Mouse (Mus musculus) midbrain, postnatal 0 days (tissue): Measurements from ENCODE around the gene Wdr6. TPM values are rescaled to one million over a fixed set of nuclear protein-coding genes. Genes with fewer than 3 reads are reported as not detected.

ENCODE experiments used
- ATAC-seq: fragments of 200-750 bp; cut with Nextera tagmentation; 2 replicates; pipeline ENCODE4 v1.8.0; 2017; ENCODE audit warnings: moderate number of reproducible peaks, mild to moderate bottlenecking, moderate TSS enrichment, moderate library complexity; ENCODE audit not compliant: low FRiP score
- DNase-seq: peaks from one replicate; pipeline ENCODE4 v3.0.0-alpha.2; 2015; ENCODE audit warnings: low spot score
- H3K27ac ChIP-seq: fragments of 300-500 bp; sonication (generic); 2 replicates; pipeline ENCODE4 v1.5.1; 2014; ENCODE audit warnings: low read depth, mild to moderate bottlenecking, low read length, mixed read lengths
- H3K27me3 ChIP-seq: fragments of 300-500 bp; sonication (generic); 2 replicates; pipeline ENCODE4 v1.6.1; 2014; ENCODE audit warnings: low read length, control low read depth, mixed read lengths; ENCODE audit not compliant: insufficient read depth
- H3K36me3 ChIP-seq: fragments of 300-500 bp; sonication (generic); 2 replicates; pipeline ENCODE4 v1.6.1; 2014; ENCODE audit warnings: low read length, control low read depth, mixed read lengths; ENCODE audit not compliant: insufficient read depth
- H3K4me1 ChIP-seq: fragments of 300-500 bp; sonication (generic); 2 replicates; pipeline ENCODE4 v1.6.1; 2014; ENCODE audit warnings: mild to moderate bottlenecking, control low read depth, antibody characterized with exemption, low read length, mixed read lengths; ENCODE audit not compliant: insufficient read depth
- H3K4me2 ChIP-seq: fragments of 300-500 bp; sonication (generic); 2 replicates; pipeline ENCODE4 v1.6.1; 2014; ENCODE audit warnings: low read depth, mild to moderate bottlenecking, low read length, mixed read lengths; ENCODE audit not compliant: poor library complexity, severe bottlenecking
- H3K4me3 ChIP-seq: fragments of 300-500 bp; sonication (generic); 2 replicates; pipeline ENCODE4 v1.5.1; 2014; ENCODE audit warnings: low read depth, mild to moderate bottlenecking, low read length, moderate library complexity
- H3K9ac ChIP-seq: fragments of 300-500 bp; sonication (generic); replicated peaks from 2 replicates; pipeline ENCODE4 v1.6.1; 2014; ENCODE audit warnings: mild to moderate bottlenecking, low read length, moderate library complexity, mixed read lengths; ENCODE audit not compliant: poor library complexity, severe bottlenecking
- H3K9me3 ChIP-seq: fragments of 300-500 bp; sonication (generic); 2 replicates; pipeline ENCODE4 v1.6.1; 2016; ENCODE audit warnings: low read length, control low read depth
- CTCF ChIP-seq: IDR thresholded peaks from 2 replicates; pipeline ENCODE4 v1.5.1; 2016; ENCODE audit warnings: antibody characterized with exemption, mild to moderate bottlenecking
- WGBS: fragments of 180-500 bp; shearing (Covaris S2); extraction: QIAGEN DNeasy Blood & Tissue Kit; methylation state at CpG from one replicate; pipeline ENCODE4 v1.1.7; 2014; 5-methylcytosine and 5-hydroxymethylcytosine counted together
- microRNA counts: library from miRNA; unstranded; fragments of <30 nt; microRNA quantifications from one replicate; lab custom pipeline; 2015
- microRNA-seq: library from miRNA; unstranded; fragments of <30 nt; microRNA quantifications from one replicate; pipeline ENCODE4, GENCODE M21; 2016; ENCODE audit warnings: borderline number of aligned reads
- polyA plus RNA-seq: library from polyadenylated mRNA; unstranded; fragments of >200 nt; fragmentation: Nextera tagmentation; extraction: Ambion mirVana; gene quantifications from 2 replicates; pipeline ENCODE4 v1.2.1, GENCODE M21; 2015
- total RNA-seq: library from RNA; depleted of rRNA; stranded (reverse); fragments of >200 nt; gene quantifications from 2 replicates; pipeline ENCODE4 v1.2.3, GENCODE M21; 2014; rRNA removed

The Wdr6 gene
- total and polyA plus RNA-seq, 2 experiments from 2014 or later: 378 to 610 TPM

DNA sequence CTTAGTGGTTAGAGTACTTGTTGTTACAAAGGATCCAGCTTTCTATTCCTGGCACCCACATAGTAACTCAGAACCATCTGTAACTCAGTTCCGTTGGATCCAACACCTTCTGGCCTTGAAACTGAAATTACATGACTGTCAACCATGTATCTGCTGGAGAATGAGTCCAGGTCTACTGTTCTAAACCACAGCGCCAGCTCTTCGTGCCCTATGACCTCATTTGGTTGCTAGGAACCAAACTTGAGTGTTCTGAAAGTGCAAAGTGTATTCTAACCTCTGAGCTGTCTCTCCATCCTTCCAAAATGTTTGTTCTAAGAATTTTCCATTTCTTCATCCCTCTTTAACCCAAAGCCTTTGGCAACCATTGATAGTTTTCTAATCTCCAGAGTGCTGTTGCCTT, 32.6 kb downstream of the Wdr6 start:
- Histone ChIP-seq H3K9ac (no peak overlapping the region), H3K27ac (no peak overlapping the region), H3K9me3 (no peaks in the 10 kb centered on the region), H3K4me2 (no peak overlapping the region), H3K27me3 (no peaks in the 10 kb centered on the region), H3K4me3 (no peak overlapping the region), H3K36me3 (peaks cover 59% of the 10 kb centered on the region), H3K4me1 (no peaks in the 10 kb centered on the region)
- no peak for ATAC-seq
- DNase-seq: no peak
- WGBS: 97% methylated on average over 3 of the region's 3 CpGs
- TF ChIP-seq CTCF: no peak

DNA sequence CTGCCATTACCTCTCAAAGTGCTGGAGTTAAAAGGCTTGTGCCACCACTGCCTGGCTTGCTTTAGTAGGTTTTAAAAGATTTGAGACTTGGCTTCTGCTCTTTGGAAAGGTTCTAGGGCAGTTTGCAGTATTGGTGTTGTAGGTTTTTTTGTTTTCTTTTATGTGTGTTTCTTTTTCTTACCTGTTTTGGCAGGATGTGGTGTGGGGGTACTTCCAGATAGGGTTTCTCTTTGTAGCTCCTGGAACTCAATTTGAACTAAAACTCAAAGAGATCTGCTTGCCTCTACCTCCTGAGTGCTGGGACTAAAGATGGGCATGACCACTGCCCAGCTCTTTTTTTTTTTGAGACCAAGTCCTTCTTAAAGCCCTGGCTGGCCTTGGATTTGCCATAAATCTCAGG, 37.7 kb downstream of the Wdr6 start:
- no peaks in the 10 kb centered on the region for H3K27me3 ChIP-seq
- H3K27ac ChIP-seq: no peak overlapping the region
- no peak for TF ChIP-seq CTCF
- ATAC-seq (no peak), DNase-seq (no peak)
- H3K9me3 ChIP-seq: no peaks in the 10 kb centered on the region
- H3K4me2 ChIP-seq: no peak overlapping the region
- no peaks in the 10 kb centered on the region for H3K4me1 ChIP-seq
- no peak overlapping the region for H3K4me3 ChIP-seq
- peaks cover 58% of the 10 kb centered on the region for H3K36me3 ChIP-seq
- no peak overlapping the region for H3K9ac ChIP-seq

DNA sequence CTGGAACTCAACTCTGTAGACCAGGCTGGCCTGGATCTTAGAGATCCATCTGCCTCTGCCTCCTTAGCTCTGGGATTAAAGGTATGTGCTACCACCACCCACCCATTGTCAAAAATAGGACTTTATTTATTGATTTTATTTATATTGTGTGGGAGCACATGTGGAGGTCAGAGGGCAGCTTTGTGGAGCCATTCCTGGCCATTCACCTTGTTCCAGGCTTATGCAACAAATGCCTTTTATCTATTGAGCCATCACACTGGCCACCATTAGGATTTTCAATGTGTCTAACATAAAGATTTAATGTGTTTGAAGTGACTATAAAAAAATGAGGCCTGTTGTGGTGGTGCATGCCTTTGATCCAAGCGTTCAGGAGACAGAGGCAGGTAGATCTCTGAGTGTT, 47.0 kb downstream of the Wdr6 start:
- no peak overlapping the region for H3K4me3 ChIP-seq
- no peaks in the 10 kb centered on the region for H3K4me1 ChIP-seq
- H3K27ac ChIP-seq: no peak overlapping the region
- H3K36me3 ChIP-seq: peaks cover 44% of the 10 kb centered on the region
- H3K9me3 ChIP-seq: no peaks in the 10 kb centered on the region
- WGBS: 93% methylated on average over 1 of the region's 1 CpGs
- no peak overlapping the region for H3K4me2 ChIP-seq
- H3K9ac ChIP-seq: no peak overlapping the region
- ATAC-seq (no peak), DNase-seq (no peak)
- no peak for TF ChIP-seq CTCF
- no peaks in the 10 kb centered on the region for H3K27me3 ChIP-seq

DNA sequence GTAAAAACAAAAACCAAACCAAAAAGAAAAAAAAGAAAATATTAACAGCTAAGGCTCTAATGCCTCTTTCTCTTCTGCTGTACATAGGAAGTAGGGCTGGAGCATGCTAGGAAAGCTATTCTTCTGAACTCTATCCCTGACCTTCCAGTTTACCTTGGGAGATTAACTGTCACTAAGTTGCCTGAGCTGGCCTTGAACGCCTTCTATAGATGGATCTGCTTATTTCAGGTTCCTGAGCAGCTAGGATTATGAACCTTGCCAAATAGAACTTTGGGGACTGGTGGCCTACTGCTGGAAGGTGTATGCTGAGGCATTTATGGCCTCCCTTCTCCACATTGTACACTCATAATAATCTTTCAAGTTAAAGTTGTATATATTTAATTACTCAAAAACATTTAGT, 47.6 kb downstream of the Wdr6 start:
- no peak overlapping the region for H3K9ac ChIP-seq
- no peaks in the 10 kb centered on the region for H3K9me3 ChIP-seq
- 82% methylated on average over 1 of the region's 1 CpGs for WGBS
- H3K4me3 ChIP-seq: no peak overlapping the region
- no peak for TF ChIP-seq CTCF
- no peak overlapping the region for H3K4me2 ChIP-seq
- H3K27me3 ChIP-seq: no peaks in the 10 kb centered on the region
- peaks cover 39% of the 10 kb centered on the region for H3K36me3 ChIP-seq
- ATAC-seq (no peak), DNase-seq (no peak)
- no peaks in the 10 kb centered on the region for H3K4me1 ChIP-seq
- no peak overlapping the region for H3K27ac ChIP-seq

DNA sequence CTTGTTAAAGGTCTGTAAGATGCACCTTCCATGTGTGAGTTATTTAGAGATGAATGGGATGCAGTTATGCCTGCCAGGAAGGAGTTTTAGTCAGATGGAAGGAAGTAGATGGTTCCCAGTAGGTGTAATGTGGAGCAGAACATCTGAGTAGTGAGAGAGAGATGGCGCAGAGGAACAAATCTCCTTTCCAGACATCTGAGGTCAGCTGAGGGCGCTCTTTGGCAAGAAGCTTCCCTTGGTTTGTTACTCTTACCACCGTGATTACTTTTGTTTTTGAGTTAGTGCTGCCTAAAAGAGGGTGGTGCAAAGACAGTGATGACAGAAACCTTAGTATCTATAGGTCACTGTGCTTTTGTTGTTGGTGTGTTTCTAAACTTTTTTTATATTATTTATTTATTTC, 53.1 kb downstream of the Wdr6 start:
- no peak for DNase-seq
- H3K9ac ChIP-seq: no peak overlapping the region
- peaks cover 10% of the 10 kb centered on the region; the same call in 1 of the 2 replicates for H3K36me3 ChIP-seq
- TF ChIP-seq CTCF: no peak
- no peak overlapping the region for H3K4me2 ChIP-seq
- no peaks in the 10 kb centered on the region for H3K9me3 ChIP-seq
- 80% methylated on average over 3 of the region's 3 CpGs for WGBS
- no peaks in the 10 kb centered on the region for H3K4me1 ChIP-seq
- no peak overlapping the region for H3K27ac ChIP-seq
- ATAC-seq: no peak
- no peak overlapping the region for H3K4me3 ChIP-seq
- H3K27me3 ChIP-seq: no peaks in the 10 kb centered on the region

DNA sequence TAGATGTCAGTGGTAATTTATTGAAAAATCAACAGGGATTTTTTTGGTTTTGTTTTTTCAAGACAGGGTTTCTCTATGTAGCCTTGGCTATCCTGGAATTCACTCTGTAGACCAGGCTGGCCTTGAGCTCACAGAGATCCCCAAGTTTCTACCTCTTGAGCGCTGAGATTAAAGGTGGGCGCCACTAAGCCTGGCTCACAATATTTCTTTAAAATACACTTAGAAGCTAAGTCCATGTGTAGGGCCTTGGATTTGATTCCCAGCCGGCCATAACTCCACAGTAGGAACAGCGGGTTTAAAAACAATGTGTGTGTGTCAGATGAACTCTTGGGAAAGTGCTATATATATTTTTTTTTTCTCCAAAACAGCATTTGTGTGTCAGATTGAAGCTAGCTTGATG, 55.2 kb downstream of the Wdr6 start:
- H3K4me2 ChIP-seq: no peak overlapping the region
- no peaks in the 10 kb centered on the region for H3K9me3 ChIP-seq
- TF ChIP-seq CTCF: no peak
- ATAC-seq: no peak
- H3K9ac ChIP-seq: no peak overlapping the region
- peaks cover 10% of the 10 kb centered on the region; the same call in 1 of the 2 replicates for H3K4me1 ChIP-seq
- H3K27me3 ChIP-seq: no peaks in the 10 kb centered on the region
- no peaks in the 10 kb centered on the region for H3K36me3 ChIP-seq
- no peak overlapping the region for H3K4me3 ChIP-seq
- no peak overlapping the region for H3K27ac ChIP-seq
- DNase-seq: no peak
- 97% methylated on average over 4 of the region's 4 CpGs for WGBS

MicroRNA genes within 50 kb of the gene (microRNA counts, 519-probe panel; counts per million panel counts)
- microRNA mmu-miR-191 (lab: Ali Mortazavi, UCI) (3,794 counts per million, percentile 79 among the panel's probes with 10 or more counts), microRNA mmu-miR-425 (lab: Ali Mortazavi, UCI) (2,067 counts per million, percentile 65 among the panel's probes with 10 or more counts)

Small RNAs within 50 kb of the gene (microRNA-seq; reads per million reads assigned to microRNA genes)
- gene Gm24083: not detected
- not detected for gene Mir191
- 1,230 reads per million, percentile 77 among the genes with 10 or more reads in this experiment for gene Mir425

Other genes starting within 250 kb of the Wdr6 start
- 225 and 226 TPM in 2 replicates for gene Gpx1, start 239.8 kb downstream of the Wdr6 start, total RNA-seq
- 430 and 447 TPM in 2 replicates for gene Gpx1, start 239.8 kb downstream of the Wdr6 start, polyA plus RNA-seq
- gene Usp4, start 230.9 kb downstream of the Wdr6 start, total RNA-seq: 114 and 132 TPM in 2 replicates
- gene Usp4, start 230.9 kb downstream of the Wdr6 start, polyA plus RNA-seq: 102 and 106 TPM in 2 replicates
- gene 1700102P08Rik, start 185.9 kb downstream of the Wdr6 start, total RNA-seq: 2.1 and 3.0 TPM in 2 replicates
- gene 1700102P08Rik, start 185.9 kb downstream of the Wdr6 start, polyA plus RNA-seq: 0.99 and 1.4 TPM in 2 replicates
- gene Ccdc36, start 150.3 kb downstream of the Wdr6 start, total RNA-seq: 1.5 and 2.0 TPM in 2 replicates
- gene Ccdc36, start 150.3 kb downstream of the Wdr6 start, polyA plus RNA-seq: 1.9 TPM in 2 replicates
- not detected in 2 replicates for gene BC048562, start 142.3 kb downstream of the Wdr6 start, total RNA-seq
- not detected in 2 replicates for gene BC048562, start 142.3 kb downstream of the Wdr6 start, polyA plus RNA-seq
- gene Ccdc71, start 118.2 kb downstream of the Wdr6 start, total RNA-seq: 37.3 and 39.8 TPM in 2 replicates
- 56.8 and 61.2 TPM in 2 replicates for gene Ccdc71, start 118.2 kb downstream of the Wdr6 start, polyA plus RNA-seq
- 82.4 and 86.3 TPM in 2 replicates for gene Klhdc8b, start 117.2 kb downstream of the Wdr6 start, total RNA-seq
- 56.1 and 59.2 TPM in 2 replicates for gene Klhdc8b, start 117.2 kb downstream of the Wdr6 start, polyA plus RNA-seq
- 56.5 and 169 TPM in 2 replicates for gene Lamb2, start 99.0 kb downstream of the Wdr6 start, total RNA-seq
- 15.8 and 18.5 TPM in 2 replicates for gene Lamb2, start 99.0 kb downstream of the Wdr6 start, polyA plus RNA-seq
- 86.5 and 113 TPM in 2 replicates for gene Usp19, start 88.1 kb downstream of the Wdr6 start, total RNA-seq
- gene Usp19, start 88.1 kb downstream of the Wdr6 start, polyA plus RNA-seq: 48.2 and 50.7 TPM in 2 replicates
- 107 and 146 TPM in 2 replicates for gene Qars, start 71.0 kb downstream of the Wdr6 start, total RNA-seq
- gene Qars, start 71.0 kb downstream of the Wdr6 start, polyA plus RNA-seq: 62.0 and 62.6 TPM in 2 replicates
- gene Qrich1, start 61.9 kb downstream of the Wdr6 start, total RNA-seq: 240 and 284 TPM in 2 replicates
- gene Qrich1, start 61.9 kb downstream of the Wdr6 start, polyA plus RNA-seq: 103 and 109 TPM in 2 replicates
- gene Impdh2, start 18.5 kb downstream of the Wdr6 start, total RNA-seq: 81.3 and 81.7 TPM in 2 replicates
- gene Impdh2, start 18.5 kb downstream of the Wdr6 start, polyA plus RNA-seq: 93.7 and 96.6 TPM in 2 replicates
- gene Ndufaf3, start 11.3 kb downstream of the Wdr6 start, total RNA-seq: 56.9 and 62.9 TPM in 2 replicates
- gene Ndufaf3, start 11.3 kb downstream of the Wdr6 start, polyA plus RNA-seq: 93.1 and 93.8 TPM in 2 replicates
- 98.3 and 119 TPM in 2 replicates for gene Dalrd3, start 8.9 kb downstream of the Wdr6 start, total RNA-seq
- 310 and 313 TPM in 2 replicates for gene Dalrd3, start 8.9 kb downstream of the Wdr6 start, polyA plus RNA-seq
- gene P4htm, start 18.9 kb upstream of the Wdr6 start, total RNA-seq: 51.7 and 65.8 TPM in 2 replicates
- gene P4htm, start 18.9 kb upstream of the Wdr6 start, polyA plus RNA-seq: 48.7 and 53.5 TPM in 2 replicates
- gene Arih2, start 70.6 kb upstream of the Wdr6 start, total RNA-seq: 43.1 and 61.9 TPM in 2 replicates
- gene Arih2, start 70.6 kb upstream of the Wdr6 start, polyA plus RNA-seq: 36.7 and 37.3 TPM in 2 replicates
- 32.5 and 50.8 TPM in 2 replicates for gene Slc25a20, start 83.3 kb upstream of the Wdr6 start, total RNA-seq
- gene Slc25a20, start 83.3 kb upstream of the Wdr6 start, polyA plus RNA-seq: 44.4 and 45.4 TPM in 2 replicates
- 107 and 137 TPM in 2 replicates for gene Prkar2a, start 110.6 kb upstream of the Wdr6 start, total RNA-seq
- 44.8 and 49.7 TPM in 2 replicates for gene Prkar2a, start 110.6 kb upstream of the Wdr6 start, polyA plus RNA-seq
- gene Ip6k2, start 205.1 kb upstream of the Wdr6 start, total RNA-seq: 126 and 138 TPM in 2 replicates
- 228 and 230 TPM in 2 replicates for gene Ip6k2, start 205.1 kb upstream of the Wdr6 start, polyA plus RNA-seq
- gene Nckipsd, start 229.6 kb upstream of the Wdr6 start, total RNA-seq: 30.1 and 83.4 TPM in 2 replicates
- 25.7 and 32.5 TPM in 2 replicates for gene Nckipsd, start 229.6 kb upstream of the Wdr6 start, polyA plus RNA-seq
- 61.7 and 76.3 TPM in 2 replicates for gene Celsr3, start 247.6 kb upstream of the Wdr6 start, total RNA-seq
- 7.2 and 7.4 TPM in 2 replicates for gene Celsr3, start 247.6 kb upstream of the Wdr6 start, polyA plus RNA-seq